Mouse (Mus musculus): ENCODE results near the gene Ulk2.

The Ulk2 gene

GRCm38 (mm10) chr11:61761584-61762407 is 93.1 kb downstream of the Ulk2 start, which contains the start of gene Prpsap2:
Gene Prpsap2 (minus strand): TSS chr11:61762088.
- in situ Hi-C loops (cut with MboI, MseI): no loop called here

DNA sequence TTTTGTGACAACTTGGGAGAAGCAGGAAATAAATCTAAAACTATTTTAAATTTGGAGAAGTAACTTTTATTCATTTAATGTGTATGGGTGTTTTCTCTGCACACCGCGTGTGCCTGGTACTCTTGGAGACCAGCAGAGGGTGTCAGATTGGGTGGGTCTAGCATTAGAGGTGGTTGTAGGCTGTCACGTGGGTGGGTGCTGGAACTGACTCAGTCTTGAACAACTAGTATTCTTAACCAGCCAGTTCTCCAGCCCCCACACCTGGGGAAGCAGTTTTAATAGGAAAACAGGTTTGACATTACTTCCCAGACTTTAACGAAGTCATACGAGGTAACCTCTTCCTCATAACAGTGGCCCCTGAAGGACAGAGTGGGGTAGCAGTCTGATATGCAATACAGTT is 94.4 kb downstream of the Ulk2 start:
- in situ Hi-C loops (cut with MboI, MseI): no loop called here

DNA sequence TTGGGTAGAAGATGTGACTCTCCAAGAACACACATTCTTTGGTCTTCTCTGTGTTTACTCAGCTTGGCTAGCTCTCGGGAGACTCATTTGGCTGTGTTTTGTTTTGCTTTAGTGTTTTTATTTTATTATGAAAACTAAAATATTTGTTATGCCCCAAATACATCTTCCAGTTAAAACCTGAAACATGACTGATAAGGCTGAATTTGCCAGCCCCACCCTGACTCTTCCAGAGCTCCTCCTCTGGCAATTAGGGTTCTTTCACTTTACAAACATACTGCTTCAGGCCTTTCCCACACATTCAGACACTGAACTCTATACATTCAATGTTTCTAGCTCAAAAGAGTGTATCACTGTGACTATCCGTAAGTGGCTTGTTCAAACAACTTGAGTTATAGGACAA is 97.7 kb downstream of the Ulk2 start:
- in situ Hi-C loops (cut with MboI, MseI): no loop called here

- in situ Hi-C loops (cut with MboI, MseI): no loop called here
Measured at GRCm38 (mm10) chr11:61751612-61752011, 103.3 kb downstream of the Ulk2 start.

DNA sequence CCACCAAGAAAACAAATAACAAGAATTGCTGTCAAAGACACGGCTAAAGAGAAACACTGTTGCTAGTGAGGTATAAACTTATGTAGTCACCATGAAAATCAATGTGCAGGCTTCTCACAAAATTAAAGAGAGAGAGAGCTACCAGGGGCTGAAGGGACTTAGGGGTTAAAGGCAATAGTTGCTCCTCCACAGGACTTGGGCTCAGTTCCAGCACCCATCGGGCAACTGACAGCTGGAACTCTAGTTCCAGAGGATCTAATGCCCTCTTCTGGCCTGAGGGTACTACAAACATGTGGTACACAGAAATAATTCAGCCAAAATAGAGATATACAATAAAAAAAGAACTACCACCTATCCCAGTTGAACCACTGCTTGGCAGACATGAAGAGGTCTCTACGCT is 107.7 kb downstream of the Ulk2 start:
- in situ Hi-C loops (cut with MboI, MseI): no loop called here

DNA sequence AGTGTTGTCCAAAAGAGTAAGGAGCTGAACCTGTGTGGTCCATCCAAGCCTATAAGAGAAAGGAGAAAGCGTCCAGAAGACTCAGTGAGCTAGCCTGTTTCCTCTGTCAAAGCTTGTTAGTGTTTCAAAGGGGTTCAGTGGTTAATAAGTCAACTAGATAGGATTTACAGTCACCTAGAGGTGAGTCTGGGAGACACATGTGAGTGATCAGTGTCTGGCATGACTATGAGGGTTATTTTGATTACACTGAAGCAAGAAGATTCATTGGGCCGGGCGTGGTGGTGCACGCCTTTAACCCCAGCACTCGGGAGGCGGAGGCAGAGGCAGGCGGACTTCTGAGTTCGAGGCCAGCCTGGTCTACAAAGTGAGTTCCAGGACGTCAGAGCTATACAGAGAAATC is 109.1 kb downstream of the Ulk2 start:
- in situ Hi-C loops (cut with MboI, MseI): no loop called here

GRCm38 (mm10) chr11:61744460-61744859 is 110.4 kb downstream of the Ulk2 start:
- in situ Hi-C loops (cut with MboI, MseI): no loop called here

DNA sequence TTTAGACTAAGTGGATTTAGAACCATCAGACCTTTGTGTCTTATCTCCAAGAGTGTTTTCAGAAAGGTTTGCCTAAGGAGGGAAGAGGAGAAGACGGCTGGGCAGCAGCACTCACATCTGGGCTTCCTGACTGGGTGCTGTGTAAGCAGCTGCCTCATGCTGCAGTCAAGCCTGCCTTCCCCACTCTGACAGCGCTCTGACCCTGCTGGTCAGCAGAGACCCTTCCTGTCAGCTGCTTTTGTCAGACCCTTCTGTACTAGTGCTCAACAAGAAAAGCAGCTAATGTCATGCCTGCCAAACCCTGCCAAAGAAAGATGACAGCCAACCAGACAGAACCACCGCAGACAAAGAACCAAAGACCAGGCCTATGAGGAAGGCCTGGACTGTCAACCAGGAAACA is 111.1 kb downstream of the Ulk2 start:
- in situ Hi-C loops (cut with MboI, MseI): no loop called here

GRCm38 (mm10) chr11:61740500-61740899 is 114.4 kb downstream of the Ulk2 start:
- in situ Hi-C loops (cut with MboI, MseI): no loop called here

- in situ Hi-C loops (cut with MboI, MseI): no loop called here
Measured at GRCm38 (mm10) chr11:61737290-61737689, 117.6 kb downstream of the Ulk2 start.

DNA sequence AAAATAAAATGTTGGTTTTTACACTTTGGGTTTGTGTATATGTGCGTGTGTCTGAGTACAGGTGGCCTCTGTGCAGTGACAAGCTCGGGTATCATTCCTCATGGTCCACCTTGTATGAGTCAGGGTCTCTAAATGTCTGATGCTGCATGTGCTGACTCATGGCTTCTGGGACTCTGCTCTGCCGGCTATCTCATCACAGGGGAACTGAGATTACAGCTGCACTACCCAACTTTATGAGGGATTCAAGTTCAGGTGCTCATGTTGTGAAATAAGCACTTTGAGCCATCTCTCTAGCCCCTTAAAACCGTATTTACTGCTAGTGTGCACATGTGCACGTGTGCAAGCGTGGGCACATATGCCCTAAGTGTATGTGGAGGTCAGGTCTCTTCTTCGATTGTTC is 122.2 kb downstream of the Ulk2 start:
- in situ Hi-C loops (cut with MboI, MseI): no loop called here

DNA sequence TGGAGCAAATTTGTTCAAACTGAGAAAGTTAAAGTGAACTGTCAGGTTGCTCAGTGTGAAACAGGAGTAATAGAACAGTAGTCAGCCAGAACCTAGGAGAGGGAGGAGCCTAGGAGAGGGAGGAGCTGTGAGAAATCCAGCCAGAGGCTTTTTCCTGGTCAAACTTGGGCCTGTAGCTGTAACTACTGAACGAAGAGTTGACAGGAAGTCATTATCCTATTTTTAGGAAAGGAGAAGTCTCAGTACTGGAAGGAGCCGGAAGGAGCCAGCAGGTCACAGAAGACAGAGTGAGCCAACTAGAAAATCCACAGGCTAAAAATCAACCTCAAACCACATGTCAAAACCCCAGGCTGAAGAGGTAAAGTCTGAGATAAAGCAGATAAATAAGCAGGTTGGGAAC is 126.8 kb downstream of the Ulk2 start:
- in situ Hi-C loops (cut with MboI, MseI): no loop called here

Measured in regulatory T cell (primary cell).